Mouse (Mus musculus) kidney, postnatal 10 days (tissue): Measurements from ENCODE around the gene Cgn.
A peak's percentile ranks its signal among the peaks of the same experiment; 100 is the strongest.
"Not testable (repeated sequence)": the region's sequence is repeated elsewhere in the genome, so short reads cannot be mapped to it uniquely, and the experiment has no call there.

Experiments used
- DNase-seq: peaks from one replicate; pipeline ENCODE4 v3.0.0; 2021; ENCODE audit warnings: mixed read lengths

The Cgn gene

GRCm38 (mm10) chr3:94789071-94789470, 2.8 kb upstream of the Cgn start:
- no peak for DNase-seq

DNA sequence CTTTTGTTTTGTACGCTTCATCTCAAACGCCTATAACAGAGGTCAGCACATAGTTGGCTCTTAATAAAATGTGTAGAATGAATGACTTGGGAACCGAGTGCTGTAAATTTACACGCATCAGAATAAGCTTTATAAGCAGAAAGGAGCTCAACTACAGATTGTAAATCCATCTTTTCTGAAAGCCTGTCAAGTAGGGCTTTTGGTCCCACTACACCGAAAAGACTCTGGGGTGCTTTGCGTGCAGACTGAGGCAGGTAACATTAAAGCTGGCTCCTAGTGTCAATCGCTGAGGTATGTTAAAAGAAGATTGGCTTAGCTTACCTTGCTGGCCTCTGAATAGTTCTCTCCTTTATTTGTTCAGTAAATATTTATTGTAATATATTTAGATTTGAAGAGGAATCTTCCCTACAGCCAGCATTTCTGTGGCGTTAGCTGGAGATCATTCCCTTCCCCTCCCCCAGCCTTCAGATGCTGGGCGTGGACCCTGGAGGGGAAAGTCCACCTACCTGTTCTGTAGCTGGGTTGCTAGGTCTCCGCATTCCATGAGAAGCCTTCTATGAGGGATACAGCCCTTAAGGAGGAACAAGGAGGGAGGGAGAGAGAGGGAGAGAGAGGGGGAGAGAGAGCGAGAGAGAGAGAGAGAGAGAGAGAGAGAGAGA, 959 bp upstream of the Cgn start:
- DNase-seq = peak; percentile 46

DNA sequence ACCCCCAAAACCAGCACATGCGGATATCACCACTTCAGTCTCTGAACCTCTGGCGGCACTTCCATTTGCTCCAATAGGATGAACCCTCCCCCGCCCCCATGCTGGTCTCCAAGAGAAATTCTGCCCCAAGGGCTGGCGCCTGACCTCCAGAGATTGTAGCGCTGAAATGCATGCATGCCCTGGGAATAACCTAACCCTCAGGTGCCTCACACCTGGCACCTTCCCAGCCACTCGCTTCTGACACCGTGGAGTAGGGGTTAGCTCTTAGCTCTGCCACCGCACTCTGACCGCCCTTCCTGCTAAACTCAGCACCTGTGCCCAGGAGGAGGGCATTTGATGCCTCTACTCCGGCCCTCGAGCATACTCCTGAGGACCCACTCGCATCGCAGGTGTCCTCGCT, 334 bp downstream of the Cgn start:
- no peak for DNase-seq

DNA sequence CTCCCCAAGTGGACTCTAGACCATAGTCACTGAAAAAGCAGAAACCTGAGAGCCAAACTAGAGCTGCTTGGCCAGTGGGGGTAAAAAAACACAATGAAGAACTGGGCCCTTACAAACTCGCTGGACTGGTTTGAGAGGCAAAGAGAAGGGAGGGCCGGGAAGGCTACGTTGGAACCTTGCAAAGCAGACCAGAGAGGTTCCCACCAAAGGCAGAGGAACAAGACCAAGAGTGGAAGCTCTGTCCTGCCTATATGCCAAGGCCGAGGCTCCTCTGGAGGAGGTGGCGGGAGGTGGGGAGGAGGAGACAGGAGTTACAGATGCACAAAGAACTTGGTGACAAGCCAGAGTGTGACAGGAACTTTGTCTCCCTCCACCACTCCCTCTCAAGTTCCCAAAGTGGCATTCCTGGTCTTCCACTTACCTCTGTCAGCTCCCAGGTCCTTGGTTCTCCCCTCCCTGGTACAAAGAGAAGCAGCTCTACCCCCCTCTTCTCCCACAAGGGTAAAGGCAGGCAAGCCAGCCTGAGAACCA, 2.1 kb downstream of the Cgn start:
- DNase-seq = peak; percentile 36

DNA sequence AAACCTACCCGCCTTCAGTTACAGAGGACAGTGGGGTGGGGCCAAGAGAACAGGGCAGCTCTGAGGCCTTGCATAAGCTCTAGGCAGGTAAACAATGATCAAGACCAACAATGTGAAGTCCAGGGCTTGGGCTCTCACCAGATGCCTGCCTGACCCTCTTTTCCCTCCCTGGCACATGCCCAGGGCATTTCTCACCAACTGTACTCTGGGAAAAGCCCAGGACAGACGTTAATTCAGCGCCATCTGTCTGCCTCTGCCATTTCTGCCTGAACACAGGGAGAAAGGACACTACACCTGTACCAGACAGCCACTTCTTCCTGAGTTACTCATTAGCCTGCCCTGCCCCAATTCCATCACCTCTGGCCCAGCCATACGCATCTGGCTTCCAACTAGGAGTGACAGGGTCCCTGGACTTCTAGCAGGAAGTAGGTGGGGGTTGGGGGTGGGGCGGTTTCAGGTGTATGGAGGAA, 2.8 kb downstream of the Cgn start:
- peak; percentile 68 for DNase-seq

DNA sequence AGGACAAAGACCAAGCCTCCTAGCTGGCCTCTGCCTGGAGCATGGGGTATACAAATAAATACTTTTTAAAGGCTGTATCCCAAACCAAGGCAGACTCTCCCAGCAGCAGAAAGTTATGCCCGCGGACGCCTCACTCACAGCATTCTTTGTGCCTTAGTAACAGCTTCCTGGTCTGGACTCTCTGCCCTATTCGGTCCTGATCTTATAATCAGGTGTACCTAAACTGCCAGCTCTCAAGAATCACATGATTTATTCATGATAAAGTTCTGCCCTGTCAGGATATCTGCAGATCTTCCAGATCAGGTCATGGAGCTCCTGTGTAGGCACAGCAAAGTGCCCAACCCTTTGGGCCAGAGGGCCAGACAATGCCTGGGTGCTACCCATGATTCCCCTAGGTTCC, 3.4 kb downstream of the Cgn start:
- DNase-seq = no peak

GRCm38 (mm10) chr3:94781356-94781755, 4.9 kb downstream of the Cgn start:
- DNase-seq = peak; percentile 44

DNA sequence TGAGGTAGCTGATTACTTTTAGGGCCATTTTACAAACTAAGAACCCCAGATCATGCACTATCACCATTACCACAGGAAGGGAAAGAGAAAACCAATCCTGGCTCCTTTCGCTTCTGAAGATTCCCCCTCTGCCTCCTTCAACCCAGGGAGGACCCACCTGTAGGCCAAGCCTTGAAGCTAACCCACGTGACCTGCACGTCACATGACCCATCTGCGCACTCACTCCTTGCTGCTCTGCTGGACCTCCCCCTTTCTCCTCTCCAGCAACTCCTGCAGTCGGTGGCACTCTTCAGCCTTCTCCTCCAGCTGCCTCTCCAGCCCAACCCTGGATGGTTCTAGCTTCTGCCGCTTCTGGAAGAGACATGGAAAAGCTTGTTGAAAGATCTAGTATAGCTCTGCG, 10.4 kb downstream of the Cgn start:
- no peak for DNase-seq

DNA sequence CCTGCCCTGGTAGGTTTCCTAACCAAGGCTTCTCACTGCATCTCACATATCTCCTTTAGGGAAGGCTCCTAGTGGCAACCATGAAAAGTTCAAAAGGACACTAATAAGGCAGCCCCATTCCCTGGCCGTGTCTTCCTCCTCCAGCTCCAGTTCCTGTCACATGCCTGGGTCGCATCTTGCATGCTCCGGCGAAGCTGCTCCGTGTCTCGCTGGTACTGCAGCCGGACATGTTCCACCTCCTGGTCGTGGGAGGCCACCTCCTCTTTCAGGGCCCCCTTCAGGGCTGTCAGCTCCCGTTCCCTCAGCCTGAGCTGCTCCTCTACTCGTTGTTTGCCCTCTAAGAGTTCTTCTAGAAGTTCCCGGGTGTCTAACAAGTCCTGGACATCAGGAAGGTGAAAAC, 12.3 kb downstream of the Cgn start:
- DNase-seq = peak; percentile 26

- DNase-seq = not testable (repeated sequence)
These were observed 20.8 kb downstream of the Cgn start for GRCm38 (mm10) chr3:94765456-94765855.

- not testable (repeated sequence) for DNase-seq
These were observed 21.6 kb downstream of the Cgn start for GRCm38 (mm10) chr3:94764545-94765292.

- peak; percentile 27 for DNase-seq
These were observed 27.9 kb downstream of the Cgn start for GRCm38 (mm10) chr3:94758427-94758826.

DNA sequence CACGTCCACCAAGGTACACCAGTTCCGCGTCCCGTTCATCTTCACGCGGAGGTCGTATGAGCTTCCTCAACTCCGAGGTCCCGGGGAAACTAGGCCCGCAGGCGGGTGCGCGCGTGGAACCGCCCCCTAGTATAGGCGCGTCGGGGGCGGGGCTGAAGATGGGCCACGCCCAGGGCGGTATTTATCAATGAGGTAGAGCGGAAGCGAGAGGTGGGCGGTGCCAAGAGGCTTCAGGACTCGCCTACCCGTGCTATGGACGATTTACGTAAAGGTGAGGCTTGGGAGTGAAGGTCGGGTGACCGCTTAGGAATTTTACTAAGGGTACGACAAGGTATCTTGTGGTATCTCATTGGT, 28.3 kb downstream of the Cgn start:
- DNase-seq = peak; percentile 59

- DNase-seq = not testable (repeated sequence)
These were observed 28.8 kb downstream of the Cgn start for GRCm38 (mm10) chr3:94757251-94758055.

DNA sequence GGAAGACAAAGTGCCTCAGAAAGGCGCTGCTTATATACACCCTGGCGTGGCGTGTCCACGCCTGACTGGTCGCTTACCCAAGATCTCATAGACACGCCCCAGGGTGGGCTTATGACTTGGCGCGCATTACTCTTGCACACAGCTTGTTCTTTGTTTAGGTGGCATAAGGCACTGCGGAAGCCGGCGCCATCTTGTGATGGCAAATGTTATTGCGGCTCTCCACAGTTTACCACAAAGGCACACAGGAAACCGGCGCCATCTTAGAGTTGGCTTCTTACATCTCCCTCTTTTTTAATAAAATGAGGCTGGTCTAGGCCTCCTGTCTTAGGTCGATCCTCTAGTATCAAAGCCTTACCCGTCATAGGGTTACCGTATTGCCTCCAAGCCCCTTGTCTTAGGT, 40.6 kb downstream of the Cgn start:
- no peak for DNase-seq

GRCm38 (mm10) chr3:94723637-94724036, 62.7 kb downstream of the Cgn start:
- DNase-seq = peak; percentile 18

GRCm38 (mm10) chr3:94718253-94718652, 68.0 kb downstream of the Cgn start:
- DNase-seq = not testable (repeated sequence)

GRCm38 (mm10) chr3:94713424-94713823, 72.9 kb downstream of the Cgn start:
- not testable (repeated sequence) for DNase-seq

DNA sequence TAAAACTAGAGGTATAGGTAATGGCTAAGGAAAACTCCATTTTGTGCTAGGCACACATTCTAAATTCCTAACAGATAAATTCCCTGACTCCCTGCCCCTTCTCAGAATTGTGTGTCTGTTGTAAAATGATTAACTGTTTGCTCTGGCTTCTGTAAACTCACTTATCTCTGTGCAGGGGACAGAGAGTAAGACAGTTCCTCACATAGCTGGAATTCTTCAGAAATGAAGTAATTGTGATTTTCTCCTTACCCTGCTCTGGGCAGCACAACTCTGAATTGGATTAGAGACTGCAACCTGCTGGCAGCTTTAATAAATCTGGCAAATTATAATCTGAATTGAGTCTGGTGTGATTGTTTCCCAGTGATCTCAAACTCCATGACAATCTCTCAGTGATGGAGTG, 75.7 kb downstream of the Cgn start:
- not testable (repeated sequence) for DNase-seq
